Mouse (Mus musculus) intestine, postnatal 0 days (tissue): ENCODE data around the gene Macf1. TPM values are rescaled to one million over a fixed set of nuclear protein-coding genes. Genes with fewer than 3 reads are reported as not detected.

Source experiments
- ATAC-seq: fragments of 200-750 bp; cut with Nextera tagmentation; 2 replicates; pipeline ENCODE4 v1.8.0; 2017; ENCODE audit warnings: mild to moderate bottlenecking, moderate TSS enrichment, moderate library complexity
- H3K27ac ChIP-seq: fragments of 300-500 bp; sonication (generic); 2 replicates; pipeline ENCODE4 v1.5.1; 2014; ENCODE audit warnings: mild to moderate bottlenecking, low read depth, low read length, moderate library complexity
- H3K27me3 ChIP-seq: fragments of 300-500 bp; sonication (generic); replicated peaks from 2 replicates; pipeline ENCODE4 v1.6.1; 2014; ENCODE audit warnings: low read length, mixed read lengths; ENCODE audit not compliant: control insufficient read depth, insufficient read depth
- H3K36me3 ChIP-seq: fragments of 300-500 bp; sonication (generic); 2 replicates; pipeline ENCODE4 v1.6.1; 2014; ENCODE audit warnings: mild to moderate bottlenecking, moderate library complexity; ENCODE audit not compliant: control insufficient read depth, insufficient read depth
- H3K4me1 ChIP-seq: fragments of 300-500 bp; sonication (generic); replicated peaks from 2 replicates; pipeline ENCODE4 v1.6.1; 2014; ENCODE audit warnings: antibody characterized with exemption, low read length, mixed read lengths; ENCODE audit not compliant: control insufficient read depth, insufficient read depth
- H3K4me2 ChIP-seq: fragments of 300-500 bp; sonication (generic); replicated peaks from 2 replicates; pipeline ENCODE4 v1.6.1; 2014; ENCODE audit warnings: low read depth, mild to moderate bottlenecking, moderate library complexity
- H3K4me3 ChIP-seq: fragments of 300-500 bp; sonication (generic); 2 replicates; pipeline ENCODE4 v1.5.1; 2014; ENCODE audit warnings: low read depth, low read length
- H3K9ac ChIP-seq: fragments of 300-500 bp; sonication (generic); 2 replicates; pipeline ENCODE4 v1.6.1; 2014; ENCODE audit warnings: mild to moderate bottlenecking, low read depth, low read length
- H3K9me3 ChIP-seq: fragments of 300-500 bp; sonication (generic); 2 replicates; pipeline ENCODE4 v1.6.1; 2016; ENCODE audit warnings: mixed run types; ENCODE audit not compliant: control insufficient read depth
- CTCF ChIP-seq: sonication (generic); IDR thresholded peaks from 2 replicates; pipeline ENCODE4 v1.5.1; 2016; ENCODE audit warnings: low read depth, mild to moderate bottlenecking, control low read depth, antibody characterized with exemption, moderate library complexity
- WGBS: fragments of 180-500 bp; shearing (Covaris S2); extraction: QIAGEN DNeasy Blood & Tissue Kit; methylation state at CpG from one replicate; pipeline ENCODE4 v1.1.7; 2014; 5-methylcytosine and 5-hydroxymethylcytosine counted together
- polyA plus RNA-seq: library from polyadenylated mRNA; unstranded; fragments of >200 nt; fragmentation: Nextera tagmentation; extraction: Ambion mirVana; gene quantifications from 2 replicates; pipeline ENCODE4 v1.2.1, GENCODE M21; 2015

Gene Macf1
- polyA plus RNA-seq, 1 experiment from 2014 or later, result 17.3 TPM

DNA sequence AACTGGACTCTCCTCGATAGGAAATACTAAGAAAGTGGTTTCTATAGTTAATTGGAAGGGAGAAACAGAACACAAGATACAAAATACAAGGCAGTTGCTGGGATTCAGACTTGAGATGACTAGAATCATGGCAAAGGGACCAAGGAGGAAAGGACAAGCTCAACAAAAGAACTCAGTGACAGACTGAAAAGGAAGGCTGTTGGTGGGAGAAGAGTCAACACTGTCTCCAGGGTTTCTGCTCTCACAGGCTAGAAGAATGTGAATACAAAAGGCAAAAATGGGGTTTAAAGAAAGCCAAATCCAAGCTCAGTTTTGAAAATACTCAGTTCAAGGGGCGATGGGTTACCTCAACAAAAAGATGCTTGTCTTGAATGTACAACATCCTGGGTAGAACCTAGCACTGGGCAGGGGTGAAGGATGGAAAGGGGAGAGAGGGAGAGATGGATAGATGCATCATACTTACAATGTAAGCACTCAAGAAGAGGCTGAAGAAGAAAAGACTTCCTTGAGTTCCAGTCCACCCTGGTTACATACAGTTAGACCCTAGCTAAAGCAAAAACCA is 81.4 kb downstream of the Macf1 start:
- no peak for ATAC-seq
- Histone ChIP-seq H3K9ac (no peak overlapping the region), H3K4me3 (no peak overlapping the region), H3K27me3 (no peaks in the 10 kb centered on the region), H3K36me3 (no peaks in the 10 kb centered on the region), H3K9me3 (no peaks in the 10 kb centered on the region), H3K27ac (no peak overlapping the region), H3K4me2 (no peak overlapping the region), H3K4me1 (no peaks in the 10 kb centered on the region)
- no peak for TF ChIP-seq CTCF
- WGBS, result 86% methylated on average over 2 of the region's 2 CpGs

DNA sequence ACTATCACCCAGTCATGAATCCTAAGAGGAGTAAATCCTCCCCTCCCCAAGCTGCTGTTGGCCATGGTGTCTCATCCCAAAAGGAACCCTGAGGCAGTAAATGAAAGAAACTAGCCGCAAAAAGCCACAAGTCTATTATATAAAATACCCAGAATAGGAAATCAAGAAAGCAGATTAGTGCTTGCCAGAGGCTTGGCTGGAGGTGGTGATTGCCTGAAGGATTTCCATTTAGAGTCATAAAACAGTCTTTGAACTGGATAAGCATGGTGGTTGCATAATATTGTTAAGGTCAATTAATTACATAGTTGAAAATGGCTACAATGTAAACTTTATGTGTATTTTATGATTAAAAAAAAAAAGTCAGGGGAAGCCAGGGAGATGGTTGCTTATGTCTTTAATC is 83.1 kb downstream of the Macf1 start:
- Histone ChIP-seq H3K36me3 (no peaks in the 10 kb centered on the region), H3K27ac (no peak overlapping the region), H3K4me1 (no peaks in the 10 kb centered on the region), H3K9me3 (no peaks in the 10 kb centered on the region), H3K4me3 (no peak overlapping the region), H3K9ac (no peak overlapping the region), H3K4me2 (no peak overlapping the region), H3K27me3 (no peaks in the 10 kb centered on the region)
- 39% methylated on average over 1 of the region's 1 CpGs for WGBS
- TF ChIP-seq CTCF, result no peak
- ATAC-seq, result no peak

DNA sequence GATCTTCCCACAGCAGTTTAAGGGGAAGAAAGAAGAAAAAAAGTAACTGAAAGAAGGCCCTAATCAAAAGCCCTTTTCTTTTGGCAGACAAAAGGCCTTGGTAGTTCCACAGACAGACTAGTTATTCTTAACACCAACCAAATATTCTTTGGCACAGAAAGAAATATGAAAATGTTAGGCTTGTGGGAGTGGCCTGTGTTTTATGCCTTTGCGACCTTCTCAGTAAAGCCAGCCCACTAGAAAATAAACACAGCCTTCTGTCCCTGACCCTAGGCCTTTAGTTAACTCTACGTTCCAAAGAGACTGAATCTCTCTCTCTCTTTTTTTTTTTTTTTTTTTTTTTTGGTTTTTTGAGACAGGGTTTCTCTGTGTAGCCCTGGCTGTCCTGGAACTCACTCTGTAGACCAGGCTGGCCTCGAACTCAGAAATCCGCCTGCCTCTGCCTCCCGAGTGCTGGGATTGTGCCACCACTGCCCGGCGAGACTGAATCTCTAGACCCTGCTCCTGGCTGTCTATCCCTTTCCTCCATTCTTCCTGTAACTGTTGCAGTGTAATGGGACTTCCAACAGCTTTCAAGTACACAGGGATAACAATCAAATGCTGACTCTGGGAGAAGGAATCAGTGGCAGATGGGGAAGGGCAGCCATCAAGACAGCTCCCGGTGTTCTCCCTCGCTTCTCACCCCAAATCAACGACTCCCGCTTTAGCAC is 85.5 kb downstream of the Macf1 start:
- H3K9me3 ChIP-seq, result no peaks in the 10 kb centered on the region
- no peak overlapping the region for H3K27ac ChIP-seq
- H3K36me3 ChIP-seq, result no peaks in the 10 kb centered on the region
- ATAC-seq, result no peak
- no peak for TF ChIP-seq CTCF
- no peaks in the 10 kb centered on the region for H3K27me3 ChIP-seq
- H3K4me1 ChIP-seq, result no peaks in the 10 kb centered on the region
- H3K9ac ChIP-seq, result no peak overlapping the region
- WGBS, result 71% methylated on average over 10 of the region's 11 CpGs
- H3K4me2 ChIP-seq, result no peak overlapping the region
- H3K4me3 ChIP-seq, result no peak overlapping the region

DNA sequence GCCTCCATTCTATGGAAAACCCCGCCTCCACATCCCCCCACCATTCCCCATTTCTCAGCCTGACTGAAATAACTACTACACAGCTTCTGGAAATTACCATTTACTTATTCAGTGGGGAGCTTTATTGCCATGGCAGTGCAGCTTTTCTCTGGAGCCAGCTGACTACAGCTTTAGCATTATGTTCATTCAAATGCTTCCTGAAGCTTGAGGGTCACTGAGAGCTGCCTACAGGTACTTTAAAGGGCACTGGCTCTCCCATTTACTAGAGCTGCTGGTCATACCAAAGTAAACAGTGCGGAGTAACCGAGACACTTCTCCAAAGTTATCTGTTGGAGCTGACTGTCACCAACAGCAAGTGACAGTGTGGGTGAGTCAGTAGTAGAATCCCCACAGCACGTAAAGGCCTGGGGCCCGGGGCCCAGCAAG is 89.8 kb downstream of the Macf1 start:
- no peak overlapping the region for H3K27ac ChIP-seq

DNA sequence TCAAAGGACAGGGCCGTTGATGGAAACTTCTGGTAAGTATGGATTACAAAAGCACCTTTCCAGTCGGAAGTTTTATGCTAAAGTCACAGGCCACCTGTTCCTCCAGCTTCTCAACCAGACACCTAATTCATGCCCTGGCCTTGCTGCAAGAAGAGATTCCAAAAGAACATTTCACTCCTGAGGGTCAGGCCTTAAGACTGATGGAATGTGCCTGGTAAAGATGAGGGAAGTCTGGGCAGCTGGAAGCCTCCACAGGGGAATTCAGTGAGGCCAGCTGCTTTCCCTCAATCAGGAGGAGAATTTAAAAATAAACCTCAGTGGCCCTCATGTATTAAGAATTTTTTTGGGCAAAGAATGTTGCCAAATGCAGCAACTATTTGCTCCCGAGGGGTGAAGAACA is 90.5 kb downstream of the Macf1 start:
- Histone ChIP-seq H3K27me3 (no peaks in the 10 kb centered on the region), H3K9ac (no peak overlapping the region), H3K4me1 (0 out of 2 replicates have a peak, but pooled peaks cover 4% of the 10 kb centered on the region), H3K9me3 (no peaks in the 10 kb centered on the region), H3K4me2 (no peak overlapping the region), H3K4me3 (no peak overlapping the region), H3K36me3 (no peaks in the 10 kb centered on the region), H3K27ac (no peak overlapping the region)
- 44% methylated on average over 3 of the region's 3 CpGs for WGBS
- ATAC-seq, result no peak
- no peak for TF ChIP-seq CTCF

More for the DNA sequence above, 89.8 kb downstream of the Macf1 start:
- 54% methylated on average over 5 of the region's 5 CpGs for WGBS
- H3K4me3 ChIP-seq, result no peak overlapping the region
- H3K36me3 ChIP-seq, result no peaks in the 10 kb centered on the region
- no peaks in the 10 kb centered on the region for H3K9me3 ChIP-seq
- no peaks in the 10 kb centered on the region for H3K27me3 ChIP-seq
- H3K4me1 ChIP-seq, result no peaks in the 10 kb centered on the region
- ATAC-seq, result no peak
- TF ChIP-seq CTCF, result no peak
- no peak overlapping the region for H3K9ac ChIP-seq
- no peak overlapping the region for H3K4me2 ChIP-seq

DNA sequence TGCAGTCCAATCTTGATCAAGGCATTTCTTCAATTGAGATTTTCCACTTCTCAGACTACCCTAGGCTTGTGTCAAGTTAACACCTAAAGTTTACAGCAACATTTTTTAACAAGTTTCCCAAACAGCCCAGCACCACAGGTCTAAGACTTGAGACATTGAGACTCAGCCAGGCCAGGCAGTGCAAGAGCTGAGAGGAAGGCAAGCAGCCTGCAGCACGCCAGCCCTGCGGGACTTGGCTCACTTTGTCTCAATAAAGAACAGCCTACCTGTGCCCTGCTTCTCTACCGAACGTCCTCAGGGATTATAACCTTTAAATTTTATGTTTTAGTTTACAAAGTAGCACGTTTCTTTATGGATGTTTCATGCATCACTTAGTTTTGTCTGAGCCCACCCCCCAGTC is 92.1 kb downstream of the Macf1 start:
- no peak for ATAC-seq
- Histone ChIP-seq H3K36me3 (no peaks in the 10 kb centered on the region), H3K9ac (no peak overlapping the region), H3K9me3 (no peaks in the 10 kb centered on the region), H3K4me1 (0 out of 2 replicates have a peak, but pooled peaks cover 4% of the 10 kb centered on the region), H3K27me3 (no peaks in the 10 kb centered on the region), H3K4me2 (no peak overlapping the region), H3K27ac (no peak overlapping the region), H3K4me3 (no peak overlapping the region)
- no peak for TF ChIP-seq CTCF
- WGBS, result 85% methylated on average over 5 of the region's 5 CpGs
